Mouse (Mus musculus) adrenal gland, postnatal 4 days (tissue): ENCODE measurements around the gene Txk. TPM values are rescaled to one million over a fixed set of nuclear protein-coding genes. Genes with fewer than 3 reads are reported as not detected.

Experiments used
- DNase-seq, 2 experiments: peaks; one replicate each; pipeline ENCODE4 v3.0.0; 2021 to 2022; ENCODE audit warnings: low spot score in 2 of 2, mixed read lengths in 2 of 2
- total RNA-seq, 2 experiments: library from RNA; stranded (reverse); gene quantifications; 2 replicates each; pipeline ENCODE4 v1.2.3; 2021

Gene Txk
- total RNA-seq, 2 experiments from 2014 or later: 0.25 TPM

- DNase-seq: no peak
Observed at GRCm38 (mm10) chr5:72696491-72696890, 56.1 kb downstream of the Txk start.

GRCm38 (mm10) chr5:72694684-72695083, 57.9 kb downstream of the Txk start:
- no peak for DNase-seq

GRCm38 (mm10) chr5:72690516-72690915, 62.1 kb downstream of the Txk start:
- no peak for DNase-seq

- DNase-seq: no peak
Observed at GRCm38 (mm10) chr5:72689556-72689955, 63.0 kb downstream of the Txk start.

- no peak for DNase-seq
Observed at GRCm38 (mm10) chr5:72681451-72681850, 71.1 kb downstream of the Txk start.

GRCm38 (mm10) chr5:72674994-72675542, 77.5 kb downstream of the Txk start:
- DNase-seq: no peak

GRCm38 (mm10) chr5:72671017-72671699, 81.4 kb downstream of the Txk start:
- no peak for DNase-seq

- no peak for DNase-seq
Observed at GRCm38 (mm10) chr5:72668351-72668750, 84.2 kb downstream of the Txk start.

- DNase-seq: no peak
Observed at GRCm38 (mm10) chr5:72666428-72666827, 86.1 kb downstream of the Txk start.

GRCm38 (mm10) chr5:72665281-72665680, 87.3 kb downstream of the Txk start:
- DNase-seq: no peak

- DNase-seq: no peak
Observed at GRCm38 (mm10) chr5:72664854-72665253, 87.7 kb downstream of the Txk start.

- DNase-seq: no peak
Observed at GRCm38 (mm10) chr5:72664126-72664525, 88.5 kb downstream of the Txk start.

- DNase-seq: no peak
Observed at GRCm38 (mm10) chr5:72661051-72661781, 91.4 kb downstream of the Txk start.

GRCm38 (mm10) chr5:72658375-72658774, 94.2 kb downstream of the Txk start:
- no peak for DNase-seq

- no peak for DNase-seq
Observed at GRCm38 (mm10) chr5:72656270-72656791, 96.2 kb downstream of the Txk start.

- DNase-seq: no peak
Observed at GRCm38 (mm10) chr5:72653068-72653674, 99.4 kb downstream of the Txk start.

GRCm38 (mm10) chr5:72648987-72649735, 103.4 kb downstream of the Txk start:
- no peak for DNase-seq

GRCm38 (mm10) chr5:72647958-72648595, 104.5 kb downstream of the Txk start:
- no peak for DNase-seq

- peak; percentile 23 to 44 for DNase-seq
Observed at GRCm38 (mm10) chr5:72647418-72647907, 105.1 kb downstream of the Txk start, which contains the start of gene Nipal1. Gene Nipal1, plus strand, starts transcription at chr5:72647795.

GRCm38 (mm10) chr5:72646996-72647395, 105.6 kb downstream of the Txk start:
- no peak for DNase-seq
